Comparison of ENCODE assay signal across 24 mouse cellular contexts in genomic region chr6:120042632-120043220, GRCm38 (mm10). TPM values are rescaled to one million over a fixed set of nuclear protein-coding genes. Genes with fewer than 3 reads are reported as not detected.
A peak's percentile ranks its signal among the peaks of the same experiment; 100 is the strongest.
DNase-seq lines count a peak whose midpoint lies in the region; ATAC-seq and TF ChIP-seq lines count a peak whose summit lies in the region.
"Had no signal": no experiment of that assay in that cellular context is flagged by ENCODE, and none has a peak within 500 bp of the region (broad histone marks: within the 10 kb centered on the region; RNA-seq: fewer than 3 reads in every experiment).

No protein-coding gene starts in this region.

- H3K27me3 ChIP-seq in liver, postnatal 0 days (ENCODE audit: insufficient read depth, low read length) = no peaks in the 10 kb centered on the region
- no peaks in the 10 kb centered on the region for H3K27me3 ChIP-seq in liver, embryonic 12.5 days (replicated peaks)
- H3K27me3 ChIP-seq: embryonic facial prominence, embryonic 12.5 days; heart, embryonic 15.5 days; lung, embryonic 15.5 days had no signal

- H3K4me2 ChIP-seq in liver, postnatal 0 days (ENCODE audit: low read depth, low read length) = no peak overlapping the region
- H3K4me2 ChIP-seq in liver, embryonic 12.5 days = no peak overlapping the region
- H3K4me2 ChIP-seq: embryonic facial prominence, embryonic 12.5 days; heart, embryonic 15.5 days; lung, embryonic 15.5 days had no signal

- no peak overlapping the region for H3K9ac ChIP-seq in liver, postnatal 0 days (replicated peaks)
- no peak overlapping the region for H3K9ac ChIP-seq in liver, embryonic 12.5 days
- H3K9ac ChIP-seq: embryonic facial prominence, embryonic 12.5 days; heart, embryonic 15.5 days; lung, embryonic 15.5 days had no signal

- H3K27ac ChIP-seq in liver, postnatal 0 days (ENCODE audit: low read depth) = 0 out of 2 replicates have a peak overlapping the region, but pooled peaks have one; percentile 53
- no peak overlapping the region for H3K27ac ChIP-seq in liver, embryonic 12.5 days
- H3K27ac ChIP-seq: embryonic facial prominence, embryonic 12.5 days; heart, embryonic 15.5 days; hindbrain, embryonic 10.5 days; hindbrain, postnatal 0 days; lung, embryonic 15.5 days had no signal

- H3K9me3 ChIP-seq in liver, postnatal 0 days (ENCODE audit: low read length) = no peaks in the 10 kb centered on the region
- H3K9me3 ChIP-seq in liver, embryonic 12.5 days (replicated peaks) = no peaks in the 10 kb centered on the region
- H3K9me3 ChIP-seq: embryonic facial prominence, embryonic 12.5 days; heart, embryonic 15.5 days; hindbrain, embryonic 10.5 days; lung, embryonic 15.5 days had no signal

- DNase-seq in liver, postnatal 0 days = no peak
- DNase-seq in B cell, adult 2 months = peak; percentile 21 to 23
- DNase-seq in cerebellum, adult 11 months = no peak
- DNase-seq in thymus, postnatal 10 days (ENCODE audit: low spot score in 2 of 2) = no peak
- DNase-seq: adrenal gland, postnatal 36 days; cerebellum, adult 9-11 months; gastrocnemius, postnatal 10 days; kidney, adult 11 months; kidney, postnatal 10 days; layer of hippocampus, postnatal 36 days; retina, postnatal 1 day; thymus, postnatal 36 days had no signal

- H3K4me3 ChIP-seq in liver, postnatal 0 days (ENCODE audit: low read depth, low read length) = no peak overlapping the region
- H3K4me3 ChIP-seq in liver, embryonic 12.5 days = no peak overlapping the region
- H3K4me3 ChIP-seq: embryonic facial prominence, embryonic 12.5 days; erythroblast, embryonic 14.5 days; heart, embryonic 15.5 days; hindbrain, embryonic 10.5 days; lung, embryonic 15.5 days had no signal

- H3K36me3 ChIP-seq in liver, postnatal 0 days (replicated peaks; ENCODE audit: insufficient read depth, low read length) = no peaks in the 10 kb centered on the region
- no peaks in the 10 kb centered on the region for H3K36me3 ChIP-seq in liver, embryonic 12.5 days
- H3K36me3 ChIP-seq: embryonic facial prominence, embryonic 12.5 days; heart, embryonic 15.5 days; hindbrain, embryonic 10.5 days; lung, embryonic 15.5 days had no signal

- ATAC-seq in liver, postnatal 0 days = no peak
- ATAC-seq in liver, embryonic 12.5 days = no peak
- peak; percentile 40 for ATAC-seq in common myeloid progenitor, adult 5-6 weeks (replicated peaks; ENCODE audit: low read depth, poor library complexity, severe bottlenecking)
- ATAC-seq in neutrophil, adult 5-6 weeks (ENCODE audit: extremely low read depth, insufficient number of reproducible peaks, low FRiP score, poor library complexity, severe bottlenecking) = peak; percentile 14; the same call in 1 of the 2 replicates
- ATAC-seq: forebrain, embryonic 14.5 days; hindbrain, postnatal 0 days; midbrain, embryonic 16.5 days had no signal

- no peak for TF ChIP-seq EP300 in liver, postnatal 0 days (IDR thresholded peaks at IDR 0.05; ENCODE audit: low read depth)

- no peak for TF ChIP-seq CTCF in liver, postnatal 0 days (IDR thresholded peaks at IDR 0.05; ENCODE audit: low read depth)

- H3K4me1 ChIP-seq in liver, postnatal 0 days (ENCODE audit: insufficient read depth) = no peaks in the 10 kb centered on the region
- peaks cover 3% of the 10 kb centered on the region; the same call in 1 of the 2 replicates for H3K4me1 ChIP-seq in liver, embryonic 12.5 days
- H3K4me1 ChIP-seq: embryonic facial prominence, embryonic 12.5 days; heart, embryonic 15.5 days; hindbrain, embryonic 10.5 days; lung, embryonic 15.5 days had no signal

- 31% methylated on average over 1 of the region's 1 CpGs for WGBS in liver, postnatal 0 days (ENCODE audit: insufficient replicate concordance)
- 32% methylated on average over 1 of the region's 1 CpGs for WGBS in liver, embryonic 12.5 days (ENCODE audit: insufficient replicate concordance)

RNA-seq across cellular contexts. Expression of gene Wnk1, which starts 4.3 kb away (rescaled TPM):
- 26.6 and 27.5 TPM in 2 replicates for polyA plus RNA-seq in liver, postnatal 0 days (2015; fragmentation: Nextera tagmentation; extraction: Ambion mirVana)
- 31.3 and 36.5 TPM in 2 replicates for polyA plus RNA-seq in liver, embryonic 12.5 days (2016; fragmentation: Nextera tagmentation; extraction: Ambion mirVana)
- 237 and 332 TPM in 2 replicates for total RNA-seq in common myeloid progenitor, adult 5-6 weeks (2017)
- total RNA-seq in neutrophil, adult 5-6 weeks (2017) = 257 and 330 TPM in 2 replicates

RNA-seq across cellular contexts. Expression of gene Ninj2, which starts 50.4 kb away (rescaled TPM):
- 0.31 TPM in 1 of 2 replicates, not detected in the other for polyA plus RNA-seq in liver, postnatal 0 days (2015; fragmentation: Nextera tagmentation; extraction: Ambion mirVana)
- not detected in 2 replicates for polyA plus RNA-seq in liver, embryonic 12.5 days (2016; fragmentation: Nextera tagmentation; extraction: Ambion mirVana)
- total RNA-seq in common myeloid progenitor, adult 5-6 weeks (2017) = not detected in 2 replicates
- not detected in 2 replicates for total RNA-seq in neutrophil, adult 5-6 weeks (2017)
- total RNA-seq: adrenal gland, postnatal 36 days; gastrocnemius, postnatal 10 days; heart, adult 8-10 months; hindbrain, postnatal 0 days had no signal
- polyA plus RNA-seq: embryonic facial prominence, embryonic 12.5 days; erythroblast, embryonic 14.5 days; forebrain, embryonic 14.5 days; hindbrain, embryonic 10.5 days; hindbrain, postnatal 0 days; midbrain, embryonic 16.5 days had no signal

Comparison
In these comparisons a context has a peak if more than half of its experiments do, and no peak if none do; other contexts are left out.
1. ATAC-seq: peak in common myeloid progenitor, adult 5-6 weeks (single experiment) and neutrophil, adult 5-6 weeks (single experiment); none in liver, postnatal 0 days (single experiment) and liver, embryonic 12.5 days (single experiment).
2. DNase-seq: peak in B cell, adult 2 months (2 of 2); none in liver, postnatal 0 days (single experiment), cerebellum, adult 11 months (single experiment) and thymus, postnatal 10 days (0 of 2).